Mouse (Mus musculus) inflammation-experienced regulatory T-cells, adult 16 weeks (primary cell): ENCODE data around the gene 9530003J23Rik. TPM values are rescaled to one million over a fixed set of nuclear protein-coding genes. Genes with fewer than 3 reads are reported as not detected.

Source experiments
- polyA plus RNA-seq: library from polyadenylated mRNA; unstranded; fragments of 100-300 nt; shearing (Covaris generic); gene quantifications from one replicate; pipeline ENCODE4 v1.2.1, GENCODE M21; 2017

Gene 9530003J23Rik
- 0.26 TPM for polyA plus RNA-seq

DNA sequence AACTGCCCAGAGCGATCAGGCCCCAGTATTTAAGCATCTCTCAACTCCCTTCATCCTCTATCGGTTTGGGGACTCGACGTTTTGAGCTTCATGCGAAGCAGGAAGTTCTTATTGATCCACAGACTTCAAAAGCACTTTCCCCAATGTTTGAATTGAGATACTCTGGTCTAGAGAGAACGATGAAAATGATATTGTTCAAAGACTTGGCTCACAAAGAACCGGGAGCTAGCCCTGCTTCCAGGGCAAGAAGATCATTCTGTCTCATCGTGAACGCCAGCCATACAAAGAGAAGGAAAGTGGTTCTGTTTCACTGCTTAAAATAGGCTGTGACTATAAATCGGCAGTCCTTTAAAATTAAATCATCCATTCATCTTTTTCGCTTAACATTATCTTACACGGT lies at the start of gene 9530003J23Rik:
Gene 9530003J23Rik (minus strand): TSS at position 101 of the 400 bp plus-strand sequence.

DNA sequence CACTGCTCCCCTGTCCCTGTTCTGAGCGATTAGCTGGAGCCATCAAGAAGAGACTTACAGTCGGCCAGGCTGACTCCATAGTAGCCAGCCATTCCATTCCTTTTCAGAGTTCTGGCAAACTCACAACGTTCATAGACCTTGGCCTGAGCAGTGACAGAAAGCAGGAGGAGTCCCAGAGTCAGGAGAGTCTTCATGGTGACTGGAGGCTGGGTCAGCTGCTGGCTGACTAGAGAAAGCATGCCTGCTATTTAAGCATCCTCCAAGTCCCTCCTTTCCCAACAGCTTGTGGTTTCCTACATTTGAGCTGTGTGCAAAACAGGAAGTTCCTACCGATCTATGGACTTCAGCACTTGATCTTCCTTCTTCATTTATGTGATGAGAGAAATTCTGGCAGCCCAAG lies 43.5 kb upstream of the 9530003J23Rik start, which contains the start of gene Lyz2:
Gene Lyz2 (minus strand): TSS at position 273 of the 400 bp plus-strand sequence.

DNA sequence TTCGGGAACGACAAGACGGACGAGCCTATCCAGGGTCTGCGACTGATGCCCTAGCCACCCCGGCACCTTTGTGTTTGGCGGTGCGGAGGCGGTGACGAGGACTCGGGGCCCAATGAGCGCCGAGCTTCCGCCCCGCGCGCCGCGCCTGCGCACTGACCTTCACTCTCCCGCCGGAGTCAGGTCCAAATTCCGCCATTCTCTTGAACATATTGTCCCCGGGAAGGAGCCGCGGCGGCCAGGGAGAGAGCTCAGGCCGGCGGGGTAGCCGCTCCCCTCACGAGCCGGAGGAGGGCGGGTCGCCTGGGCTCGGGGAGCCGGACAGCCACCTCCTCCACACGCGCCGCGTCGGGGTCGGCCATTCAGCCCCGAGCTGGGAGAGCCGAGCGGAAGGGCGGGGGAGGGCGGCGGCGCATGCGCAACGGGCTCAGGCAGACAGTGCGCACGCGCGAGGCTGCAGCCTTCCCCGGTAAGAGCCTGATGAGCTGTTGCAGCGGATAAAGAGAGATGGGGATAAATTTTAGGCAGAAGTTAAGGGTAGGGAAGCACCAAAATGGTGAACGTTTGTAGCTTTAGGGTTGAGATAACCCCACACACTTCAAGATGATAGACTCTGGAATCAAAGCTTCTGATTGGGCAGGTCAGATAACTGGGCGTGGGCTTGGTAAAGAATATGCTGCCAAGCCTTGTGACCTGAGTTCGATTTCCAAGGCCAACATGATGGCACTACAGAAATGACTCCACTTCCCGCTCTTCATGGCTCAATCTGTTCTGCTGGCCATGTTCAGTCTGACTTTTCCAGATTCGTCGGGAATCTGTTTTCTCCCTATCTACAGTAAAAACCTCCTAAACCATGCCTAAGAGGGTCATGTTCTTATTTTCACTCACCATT lies 14.2 kb downstream of the 9530003J23Rik start, which contains the start of gene Yeats4:
Gene Yeats4 (minus strand): TSS at position 406 of the 889 bp plus-strand sequence.

Other genes with a start within 250 kb of the 9530003J23Rik start
- not detected for gene Lrrc10, start 193.4 kb downstream of the 9530003J23Rik start, polyA plus RNA-seq
- gene Cct2, start 174.9 kb downstream of the 9530003J23Rik start, polyA plus RNA-seq = 192 TPM
- gene Frs2, start 90.2 kb downstream of the 9530003J23Rik start, polyA plus RNA-seq = 33.4 TPM
- gene Yeats4, start 14.2 kb downstream of the 9530003J23Rik start, polyA plus RNA-seq = 53.9 TPM
- gene Lyz2, start 43.6 kb upstream of the 9530003J23Rik start, polyA plus RNA-seq = 18.1 TPM
- not detected for gene Lyz1, start 54.2 kb upstream of the 9530003J23Rik start, polyA plus RNA-seq
- gene Cpsf6, start 141.3 kb upstream of the 9530003J23Rik start, polyA plus RNA-seq = 157 TPM